Mouse (Mus musculus): ENCODE data around the gene Gm11562.
"Not testable (repeated sequence)": the region's sequence is repeated elsewhere in the genome, so short reads cannot be mapped to it uniquely, and the experiment has no call there.

The Gm11562 gene

GRCm38 (mm10) chr11:99620335-99620734 is at the start of gene Gm11562:
TSS of gene Gm11562 (minus strand) at chr11:99620435.
- DNase-seq (ENCODE audit: low read depth, low spot score) = no peak

GRCm38 (mm10) chr11:99665860-99666259 is 45.6 kb upstream of the Gm11562 start, which contains the start of gene Krtap4-6:
TSS of gene Krtap4-6 (minus strand) at chr11:99665960.
- no peak for DNase-seq (ENCODE audit: low read depth, low spot score)

GRCm38 (mm10) chr11:99662802-99663201 is 42.6 kb upstream of the Gm11562 start:
- no peak for DNase-seq (ENCODE audit: low read depth, low spot score)

- no peak for DNase-seq (ENCODE audit: low read depth, low spot score)
Observed at GRCm38 (mm10) chr11:99659256-99659655, 39.0 kb upstream of the Gm11562 start.

- DNase-seq (ENCODE audit: low read depth, low spot score) = not testable (repeated sequence)
Observed at GRCm38 (mm10) chr11:99658467-99659010, 38.3 kb upstream of the Gm11562 start, which contains the start of gene Gm11563. TSS of gene Gm11563 (minus strand) at chr11:99658960.

- no peak for DNase-seq (ENCODE audit: low read depth, low spot score)
Observed at GRCm38 (mm10) chr11:99657051-99657450, 36.8 kb upstream of the Gm11562 start.

- DNase-seq (ENCODE audit: low read depth, low spot score) = no peak
Observed at GRCm38 (mm10) chr11:99650136-99650535, 29.9 kb upstream of the Gm11562 start, which contains the start of gene Gm11555. TSS of gene Gm11555 (minus strand) at chr11:99650236.

- DNase-seq (ENCODE audit: low read depth, low spot score) = no peak
Observed at GRCm38 (mm10) chr11:99646444-99646843, 26.2 kb upstream of the Gm11562 start.

GRCm38 (mm10) chr11:99644351-99644750 is 24.1 kb upstream of the Gm11562 start:
- no peak for DNase-seq (ENCODE audit: low read depth, low spot score)

GRCm38 (mm10) chr11:99643635-99644139 is 23.5 kb upstream of the Gm11562 start, which contains the start of gene Krtap4-7:
TSS of gene Krtap4-7 (minus strand) at chr11:99644089.
- DNase-seq (ENCODE audit: low read depth, low spot score) = not testable (repeated sequence)

- DNase-seq (ENCODE audit: low read depth, low spot score) = no peak
Observed at GRCm38 (mm10) chr11:99640926-99641325, 20.7 kb upstream of the Gm11562 start.

GRCm38 (mm10) chr11:99637086-99637485 is 16.9 kb upstream of the Gm11562 start:
- no peak for DNase-seq (ENCODE audit: low read depth, low spot score)

- DNase-seq (ENCODE audit: low read depth, low spot score) = no peak
Observed at GRCm38 (mm10) chr11:99634653-99635134, 14.5 kb upstream of the Gm11562 start, which contains the start of gene Krtap4-2. TSS of gene Krtap4-2 (minus strand) at chr11:99635084.

GRCm38 (mm10) chr11:99633293-99633692 is 13.1 kb upstream of the Gm11562 start:
- no peak for DNase-seq (ENCODE audit: low read depth, low spot score)

- DNase-seq (ENCODE audit: low read depth, low spot score) = no peak
Observed at GRCm38 (mm10) chr11:99630890-99631289, 10.7 kb upstream of the Gm11562 start.

GRCm38 (mm10) chr11:99628138-99628537 is 7.9 kb upstream of the Gm11562 start, which contains the start of gene Krtap4-1:
TSS of gene Krtap4-1 (minus strand) at chr11:99628238.
- no peak for DNase-seq (ENCODE audit: low read depth, low spot score)

GRCm38 (mm10) chr11:99614796-99615363 is 5.4 kb downstream of the Gm11562 start, which contains the start of gene Krtap2-4:
TSS of gene Krtap2-4 (minus strand) at chr11:99614846.
- DNase-seq (ENCODE audit: low read depth, low spot score) = no peak

- DNase-seq (ENCODE audit: low read depth, low spot score) = not testable (repeated sequence)
Observed at GRCm38 (mm10) chr11:99610089-99610488, 10.1 kb downstream of the Gm11562 start, which contains the start of gene Gm11937. TSS of gene Gm11937 (minus strand) at chr11:99610189.

- DNase-seq (ENCODE audit: low read depth, low spot score) = no peak
Observed at GRCm38 (mm10) chr11:99609126-99609525, 11.1 kb downstream of the Gm11562 start.

- not testable (repeated sequence) for DNase-seq (ENCODE audit: low read depth, low spot score)
Observed at GRCm38 (mm10) chr11:99603208-99603607, 17.0 kb downstream of the Gm11562 start, which contains the start of gene Gm11938. TSS of gene Gm11938 (minus strand) at chr11:99603308.

- DNase-seq (ENCODE audit: low read depth, low spot score) = not testable (repeated sequence)
Observed at GRCm38 (mm10) chr11:99597742-99598141, 22.5 kb downstream of the Gm11562 start, which contains the start of gene Krtap9-3. TSS of gene Krtap9-3 (minus strand) at chr11:99598105.

GRCm38 (mm10) chr11:99590981-99591380 is 29.3 kb downstream of the Gm11562 start, which contains the start of gene Krtap1-3:
TSS of gene Krtap1-3 (minus strand) at chr11:99591339.
- no peak for DNase-seq (ENCODE audit: low read depth, low spot score)

All from CD4-positive, CD25-positive, alpha-beta regulatory T cell, adult 2 months (primary cell).